Mouse (Mus musculus): ENCODE measurements around the gene Lrrc42. TPM values are rescaled to one million over a fixed set of nuclear protein-coding genes. Genes with fewer than 3 reads are reported as not detected.

Lrrc42 gene
- polyA plus RNA-seq (2015; fragmentation: Nextera tagmentation; extraction: Ambion mirVana) = 27.7 and 29.5 TPM in 2 replicates

DNA sequence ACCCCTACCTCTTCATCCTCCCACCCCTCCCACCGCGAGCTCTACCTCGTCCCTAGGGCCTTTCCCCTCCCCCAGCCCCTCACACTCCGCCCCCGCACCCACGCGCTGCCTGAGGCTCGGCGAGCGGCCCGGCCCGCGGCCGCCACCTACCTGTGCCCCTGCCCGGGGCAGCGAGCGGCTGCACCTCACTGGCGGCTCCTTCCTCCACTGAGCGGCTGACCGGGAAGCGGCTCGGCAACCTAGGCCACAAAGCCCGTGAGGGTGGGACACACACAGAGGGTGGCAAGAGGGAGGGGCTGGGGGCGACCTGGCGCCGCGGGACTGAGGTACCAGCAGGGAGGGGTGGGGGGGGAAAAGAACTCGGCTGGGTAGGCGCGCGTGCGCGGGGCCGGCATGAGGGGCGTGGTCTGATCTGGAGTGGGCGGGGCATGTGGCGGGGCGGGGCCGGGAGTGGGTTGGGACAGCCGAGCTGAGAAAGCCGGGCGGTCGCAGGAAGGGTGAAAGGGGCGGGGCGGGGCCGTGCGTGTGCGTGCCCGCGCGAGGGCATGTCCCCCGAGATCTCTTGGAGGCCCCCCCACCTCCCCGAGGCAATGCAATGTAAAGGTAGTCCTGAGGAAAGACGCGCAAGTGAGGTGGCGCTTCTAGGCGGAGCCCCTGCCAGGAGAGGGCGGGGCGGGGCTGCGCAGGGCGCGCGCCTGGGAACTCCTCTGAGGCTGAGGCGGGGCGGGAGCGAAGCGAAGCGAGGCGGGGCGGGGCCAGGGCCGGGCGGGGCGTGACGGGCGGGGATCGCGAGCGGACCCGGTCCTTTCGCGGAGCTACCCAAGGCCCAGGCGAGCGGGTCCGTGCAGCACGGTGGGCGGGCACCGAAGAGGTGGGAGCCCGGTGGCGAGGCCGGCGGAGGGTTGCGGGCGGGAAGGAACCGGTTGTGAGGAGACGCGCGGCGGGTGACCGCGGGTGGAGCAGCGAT lies at the start of gene Lrrc42, which contains the start of gene Hspb11:
Gene Lrrc42, minus strand, starts transcription at position 408 of the 967 bp plus-strand sequence.
Gene Hspb11, plus strand, starts transcription at position 469 of the 967 bp plus-strand sequence.
- Histone ChIP-seq H3K36me3 (ENCODE audit: control insufficient read depth, insufficient read depth) (no peaks in the 10 kb centered on the region), H3K9me3 (ENCODE audit: control insufficient read depth) (no peaks in the 10 kb centered on the region), H3K27me3 (replicated peaks; ENCODE audit: control insufficient read depth, insufficient read depth, low read length) (no peaks in the 10 kb centered on the region), H3K4me3 (ENCODE audit: low read depth, low read length) (peak within 1 kb of the TSS; percentile 72), H3K4me2 (replicated peaks; ENCODE audit: low read depth) (peak within 1 kb of the TSS; percentile 90), H3K27ac (ENCODE audit: low read depth, low read length) (peak within 1 kb of the TSS; percentile 87), H3K4me1 (replicated peaks; ENCODE audit: control insufficient read depth, insufficient read depth, low read length) (peaks cover 11% of the 10 kb centered on the region), H3K9ac (ENCODE audit: low read depth, low read length) (peak within 1 kb of the TSS; percentile 70)
- WGBS = under 1% methylated on average over 89 of the region's 101 CpGs
- TF ChIP-seq CTCF (IDR thresholded peaks at IDR 0.05; ENCODE audit: low read depth) = peak; percentile 77
- ATAC-seq = peak; percentile 98

- TF ChIP-seq CTCF (IDR thresholded peaks at IDR 0.05; ENCODE audit: low read depth) = no peak
- peak overlapping the region; percentile 79 for H3K27ac ChIP-seq (ENCODE audit: low read depth, low read length)
- H3K4me3 ChIP-seq (ENCODE audit: low read depth, low read length) = no peak overlapping the region
- no peak overlapping the region for H3K9ac ChIP-seq (ENCODE audit: low read depth, low read length)
- 35% methylated on average over 4 of the region's 4 CpGs for WGBS
- no peaks in the 10 kb centered on the region for H3K36me3 ChIP-seq (ENCODE audit: control insufficient read depth, insufficient read depth)
- H3K9me3 ChIP-seq (ENCODE audit: control insufficient read depth) = no peaks in the 10 kb centered on the region
- no peak overlapping the region for H3K4me2 ChIP-seq (replicated peaks; ENCODE audit: low read depth)
- H3K27me3 ChIP-seq (replicated peaks; ENCODE audit: control insufficient read depth, insufficient read depth, low read length) = no peaks in the 10 kb centered on the region
- no peaks in the 10 kb centered on the region for H3K4me1 ChIP-seq (replicated peaks; ENCODE audit: control insufficient read depth, insufficient read depth, low read length)
- peak; percentile 80 for ATAC-seq
Measured at GRCm38 (mm10) chr4:107302832-107303231, 49.5 kb upstream of the Lrrc42 start.

DNA sequence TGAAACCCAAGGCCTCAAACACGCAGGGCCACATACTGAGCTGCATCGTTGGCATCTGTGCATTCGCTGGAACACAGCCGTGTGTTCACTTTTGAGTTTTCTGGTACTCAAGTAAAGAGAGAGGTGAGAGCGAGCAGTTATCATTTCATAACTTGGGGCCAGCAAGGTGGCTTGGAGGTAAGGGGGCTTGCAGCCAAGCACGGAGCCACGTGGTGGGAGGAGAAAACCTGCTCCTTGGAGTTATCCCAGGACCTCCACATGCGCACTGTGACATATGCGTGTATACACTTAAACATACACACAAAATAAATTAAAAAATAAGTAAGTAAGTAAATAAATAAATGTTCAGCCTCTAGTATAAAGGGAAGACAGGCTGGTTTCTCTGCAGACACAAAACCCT lies 48.9 kb upstream of the Lrrc42 start:
- H3K4me3 ChIP-seq (ENCODE audit: low read depth, low read length) = no peak overlapping the region
- no peaks in the 10 kb centered on the region for H3K9me3 ChIP-seq (ENCODE audit: control insufficient read depth)
- WGBS = 79% methylated on average over 9 of the region's 9 CpGs
- peak overlapping the region; percentile 79 for H3K27ac ChIP-seq (ENCODE audit: low read depth, low read length)
- no peak for TF ChIP-seq CTCF (IDR thresholded peaks at IDR 0.05; ENCODE audit: low read depth)
- no peaks in the 10 kb centered on the region for H3K27me3 ChIP-seq (replicated peaks; ENCODE audit: control insufficient read depth, insufficient read depth, low read length)
- H3K9ac ChIP-seq (ENCODE audit: low read depth, low read length) = no peak overlapping the region
- H3K4me1 ChIP-seq (replicated peaks; ENCODE audit: control insufficient read depth, insufficient read depth, low read length) = no peaks in the 10 kb centered on the region
- H3K4me2 ChIP-seq (replicated peaks; ENCODE audit: low read depth) = no peak overlapping the region
- no peaks in the 10 kb centered on the region for H3K36me3 ChIP-seq (ENCODE audit: control insufficient read depth, insufficient read depth)
- ATAC-seq = no peak

- H3K4me2 ChIP-seq (replicated peaks; ENCODE audit: low read depth) = no peak overlapping the region
- no peak for ATAC-seq
- no peaks in the 10 kb centered on the region for H3K27me3 ChIP-seq (replicated peaks; ENCODE audit: control insufficient read depth, insufficient read depth, low read length)
- no peaks in the 10 kb centered on the region for H3K4me1 ChIP-seq (replicated peaks; ENCODE audit: control insufficient read depth, insufficient read depth, low read length)
- no peak overlapping the region for H3K4me3 ChIP-seq (ENCODE audit: low read depth, low read length)
- no peaks in the 10 kb centered on the region for H3K36me3 ChIP-seq (ENCODE audit: control insufficient read depth, insufficient read depth)
- H3K27ac ChIP-seq (ENCODE audit: low read depth, low read length) = no peak overlapping the region
- 100% methylated on average over 1 of the region's 1 CpGs for WGBS
- no peaks in the 10 kb centered on the region for H3K9me3 ChIP-seq (ENCODE audit: control insufficient read depth)
- H3K9ac ChIP-seq (ENCODE audit: low read depth, low read length) = no peak overlapping the region
- no peak for TF ChIP-seq CTCF (IDR thresholded peaks at IDR 0.05; ENCODE audit: low read depth)
Measured at GRCm38 (mm10) chr4:107300902-107301555, 47.7 kb upstream of the Lrrc42 start.

GRCm38 (mm10) chr4:107300371-107300770 lies 47.0 kb upstream of the Lrrc42 start:
- no peak for ATAC-seq
- Histone ChIP-seq H3K4me1 (replicated peaks; ENCODE audit: control insufficient read depth, insufficient read depth, low read length) (no peaks in the 10 kb centered on the region), H3K9me3 (ENCODE audit: control insufficient read depth) (no peaks in the 10 kb centered on the region), H3K27ac (ENCODE audit: low read depth, low read length) (no peak overlapping the region), H3K4me3 (ENCODE audit: low read depth, low read length) (no peak overlapping the region), H3K27me3 (replicated peaks; ENCODE audit: control insufficient read depth, insufficient read depth, low read length) (no peaks in the 10 kb centered on the region), H3K9ac (ENCODE audit: low read depth, low read length) (no peak overlapping the region), H3K4me2 (replicated peaks; ENCODE audit: low read depth) (no peak overlapping the region), H3K36me3 (ENCODE audit: control insufficient read depth, insufficient read depth) (no peaks in the 10 kb centered on the region)
- no peak for TF ChIP-seq CTCF (IDR thresholded peaks at IDR 0.05; ENCODE audit: low read depth)
- 76% methylated on average over 4 of the region's 4 CpGs for WGBS

DNA sequence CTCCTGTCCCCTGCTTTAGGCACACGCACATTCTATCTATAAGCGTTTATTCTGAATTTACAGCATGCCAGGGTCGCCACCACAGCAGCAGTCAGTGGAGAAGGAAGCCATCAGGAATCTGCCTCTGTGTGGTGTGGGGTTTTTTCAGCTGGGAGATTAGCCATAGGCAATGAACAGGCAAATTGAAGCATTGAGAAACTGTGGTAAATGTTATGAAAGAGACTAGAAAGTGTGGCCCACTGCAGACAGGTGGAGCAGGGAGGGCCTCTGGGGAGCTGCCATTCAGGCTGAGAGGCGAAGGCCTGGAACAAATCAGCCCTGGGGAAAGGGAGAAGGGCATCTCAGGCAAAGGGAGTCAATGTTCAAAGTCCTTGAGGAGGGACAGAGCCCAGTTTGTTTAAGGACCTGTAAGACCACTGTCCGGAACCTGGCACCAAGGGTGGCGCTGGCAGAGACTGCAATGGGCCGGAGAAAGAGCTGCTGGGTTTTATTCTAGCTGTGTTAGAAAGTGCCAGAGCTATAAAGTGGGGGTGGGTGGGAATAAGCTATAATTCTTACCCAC lies 46.5 kb upstream of the Lrrc42 start:
- Histone ChIP-seq H3K27ac (ENCODE audit: low read depth, low read length) (peak overlapping the region; percentile 62), H3K4me3 (ENCODE audit: low read depth, low read length) (no peak overlapping the region), H3K36me3 (ENCODE audit: control insufficient read depth, insufficient read depth) (no peaks in the 10 kb centered on the region), H3K9ac (ENCODE audit: low read depth, low read length) (no peak overlapping the region), H3K4me2 (replicated peaks; ENCODE audit: low read depth) (no peak overlapping the region), H3K9me3 (ENCODE audit: control insufficient read depth) (no peaks in the 10 kb centered on the region), H3K27me3 (replicated peaks; ENCODE audit: control insufficient read depth, insufficient read depth, low read length) (no peaks in the 10 kb centered on the region), H3K4me1 (replicated peaks; ENCODE audit: control insufficient read depth, insufficient read depth, low read length) (no peaks in the 10 kb centered on the region)
- no peak for TF ChIP-seq CTCF (IDR thresholded peaks at IDR 0.05; ENCODE audit: low read depth)
- WGBS = 66% methylated on average over 7 of the region's 7 CpGs
- no peak for ATAC-seq

All from intestine, postnatal 0 days (tissue).